Mouse (Mus musculus) heart, adult 2 months (tissue): ENCODE results near the gene Abhd2.

ENCODE experiments used
- CTCF ChIP-seq: fragments of 200-600 bp; IDR thresholded peaks from 2 replicates; pipeline ENCODE4 v1.8.1; 2022; ENCODE audit warnings: antibody characterized with exemption, mild to moderate bottlenecking, moderate library complexity
- POLR2A ChIP-seq: fragments of 200-500 bp; IDR thresholded peaks from 2 replicates; pipeline ENCODE4 v1.6.1; 2011; ENCODE audit warnings: mild to moderate bottlenecking, low read depth, low read length, control low read depth; ENCODE audit not compliant: insufficient read depth

GRCm38 (mm10) chr7:79360056-79360455 is 87.1 kb downstream of the Abhd2 start:
- TF ChIP-seq CTCF: no peak
- TF ChIP-seq POLR2A: no peak
